ENCODE assay signal across 10 mouse cellular contexts in the genomic region with DNA sequence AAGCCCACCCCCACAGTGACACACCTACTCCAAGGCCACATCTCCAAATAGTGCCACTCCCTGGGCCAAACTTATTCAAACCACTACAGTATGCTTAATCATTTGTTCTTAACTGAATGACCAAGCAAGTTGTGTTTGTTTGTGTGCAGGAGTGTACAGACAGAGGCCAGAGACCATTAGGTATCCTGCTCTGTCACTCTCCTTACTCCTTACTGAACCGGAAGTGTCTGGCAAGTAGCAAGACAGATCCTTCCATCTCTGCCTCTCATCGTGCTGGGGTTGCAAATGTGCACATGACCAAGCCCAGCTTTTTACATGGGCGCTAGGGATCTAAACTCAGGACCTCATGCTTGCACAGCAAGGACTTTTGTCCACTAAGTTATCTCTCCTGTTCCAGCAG. TPM values are rescaled to one million over a fixed set of nuclear protein-coding genes. Genes with fewer than 3 reads are reported as not detected.
DNase-seq lines count a peak whose midpoint lies in the region; ATAC-seq and TF ChIP-seq lines count a peak whose summit lies in the region.
"Had no signal": no experiment of that assay in that cellular context is flagged by ENCODE, and none has a peak within 500 bp of the region (broad histone marks: within the 10 kb centered on the region; RNA-seq: fewer than 3 reads in every experiment).

No protein-coding gene starts in this region.

- no peak for DNase-seq in forebrain, postnatal 0 days
- DNase-seq in forebrain, embryonic 10.5 days (ENCODE audit: extremely low spot score, low spot score), result no peak
- DNase-seq in lung, postnatal 14 days, result no peak
- DNase-seq in cerebellum, postnatal 14 days, result peak; percentile 5 to 13
- DNase-seq in retina, postnatal 1 day, result no peak
- no peak for DNase-seq in gastrocnemius, postnatal 10 days

- H3K36me3 ChIP-seq in forebrain, postnatal 0 days (ENCODE audit: insufficient read depth), result no peaks in the 10 kb centered on the region
- no peaks in the 10 kb centered on the region for H3K36me3 ChIP-seq in forebrain, embryonic 10.5 days (replicated peaks)
- no peaks in the 10 kb centered on the region for H3K36me3 ChIP-seq in lung, embryonic 16.5 days (ENCODE audit: control insufficient read depth, insufficient read depth, low read length)
- no peaks in the 10 kb centered on the region for H3K36me3 ChIP-seq in neural tube, embryonic 15.5 days
- H3K36me3 ChIP-seq: forebrain, embryonic 12.5 days had no signal

- 0 out of 2 replicates have a peak overlapping the region, but pooled peaks have one; percentile 93 for H3K9ac ChIP-seq in forebrain, postnatal 0 days
- H3K9ac ChIP-seq in lung, embryonic 16.5 days (ENCODE audit: low read length), result no peak overlapping the region
- 0 out of 2 replicates have a peak overlapping the region, but pooled peaks have one; percentile 75 for H3K9ac ChIP-seq in neural tube, embryonic 15.5 days (replicated peaks)

- no peak for ATAC-seq in forebrain, postnatal 0 days
- no peak for ATAC-seq in lung, embryonic 16.5 days (ENCODE audit: low read depth)
- no peak for ATAC-seq in neural tube, embryonic 15.5 days (ENCODE audit: low FRiP score)

- no peak for TF ChIP-seq CTCF in forebrain, postnatal 0 days (IDR thresholded peaks at IDR 0.05; ENCODE audit: low read depth)

- 81% methylated on average over 3 of the region's 3 CpGs for WGBS in forebrain, postnatal 0 days
- 88% methylated on average over 3 of the region's 3 CpGs for WGBS in forebrain, embryonic 10.5 days
- WGBS in lung, embryonic 16.5 days, result 67% methylated on average over 3 of the region's 3 CpGs
- 80% methylated on average over 3 of the region's 3 CpGs for WGBS in neural tube, embryonic 15.5 days

- peaks cover 11% of the 10 kb centered on the region; the same call in 1 of the 2 replicates for H3K4me1 ChIP-seq in forebrain, postnatal 0 days (ENCODE audit: insufficient read depth)
- peaks cover 17% of the 10 kb centered on the region for H3K4me1 ChIP-seq in forebrain, embryonic 10.5 days
- peaks cover 4% of the 10 kb centered on the region for H3K4me1 ChIP-seq in lung, embryonic 16.5 days (replicated peaks; ENCODE audit: control insufficient read depth, insufficient read depth, low read length)
- peaks cover 18% of the 10 kb centered on the region for H3K4me1 ChIP-seq in neural tube, embryonic 15.5 days

- H3K27me3 ChIP-seq in forebrain, postnatal 0 days (ENCODE audit: insufficient read depth, low read length), result no peaks in the 10 kb centered on the region
- H3K27me3 ChIP-seq in forebrain, embryonic 10.5 days (ENCODE audit: poor library complexity, severe bottlenecking), result no peaks in the 10 kb centered on the region
- H3K27me3 ChIP-seq in lung, embryonic 16.5 days (ENCODE audit: control insufficient read depth, insufficient read depth, low read depth, low read length), result no peaks in the 10 kb centered on the region
- H3K27me3 ChIP-seq in neural tube, embryonic 15.5 days (replicated peaks), result 0 out of 2 replicates have a peak, but pooled peaks cover 2% of the 10 kb centered on the region
- H3K27me3 ChIP-seq: CH12.LX; forebrain, embryonic 12.5 days had no signal

- H3K27ac ChIP-seq in forebrain, postnatal 0 days (ENCODE audit: low read depth, low read length), result no peak overlapping the region; the same call in 1 of the 2 replicates
- no peak overlapping the region for H3K27ac ChIP-seq in forebrain, embryonic 10.5 days
- peak overlapping the region; percentile 66 for H3K27ac ChIP-seq in lung, embryonic 16.5 days (ENCODE audit: low read length)
- no peak overlapping the region for H3K27ac ChIP-seq in neural tube, embryonic 15.5 days (replicated peaks)

- no peak overlapping the region; the same call in 1 of the 2 replicates for H3K4me3 ChIP-seq in forebrain, postnatal 0 days (ENCODE audit: low read depth, low read length)
- H3K4me3 ChIP-seq in forebrain, embryonic 10.5 days, result no peak overlapping the region
- H3K4me3 ChIP-seq in lung, embryonic 16.5 days (ENCODE audit: low read length), result no peak overlapping the region
- no peak overlapping the region for H3K4me3 ChIP-seq in neural tube, embryonic 15.5 days (replicated peaks)

- no peaks in the 10 kb centered on the region for H3K9me3 ChIP-seq in forebrain, postnatal 0 days (ENCODE audit: low read length)
- H3K9me3 ChIP-seq in forebrain, embryonic 10.5 days, result no peaks in the 10 kb centered on the region
- H3K9me3 ChIP-seq in lung, embryonic 16.5 days (ENCODE audit: control insufficient read depth, low read length), result no peaks in the 10 kb centered on the region
- no peaks in the 10 kb centered on the region for H3K9me3 ChIP-seq in neural tube, embryonic 15.5 days (replicated peaks)
- H3K9me3 ChIP-seq: forebrain, embryonic 12.5 days had no signal

- no peak overlapping the region for H3K4me2 ChIP-seq in forebrain, postnatal 0 days (ENCODE audit: low read depth)
- peak overlapping the region; percentile 85 for H3K4me2 ChIP-seq in lung, embryonic 16.5 days (ENCODE audit: low read depth, low read length)
- no peak overlapping the region for H3K4me2 ChIP-seq in neural tube, embryonic 15.5 days

RNA-seq across cellular contexts. Expression of a gene that starts 1.1 kb away (rescaled TPM):
- total RNA-seq in forebrain, postnatal 0 days (2014; rRNA removed), result 21.3 and 28.1 TPM in 2 replicates
- 31.4 and 34.9 TPM in 2 replicates for polyA plus RNA-seq in forebrain, postnatal 0 days (2015; fragmentation: Nextera tagmentation; extraction: Ambion mirVana)
- 18.1 and 20.4 TPM in 2 replicates for polyA plus RNA-seq in forebrain, embryonic 10.5 days (2016; fragmentation: Nextera tagmentation; extraction: Ambion mirVana)
- 52.4 and 53.0 TPM in 2 replicates for polyA plus RNA-seq in lung, embryonic 16.5 days (2015; fragmentation: Nextera tagmentation; extraction: Ambion mirVana)
- 35.8 and 41.5 TPM in 2 replicates for polyA plus RNA-seq in neural tube, embryonic 15.5 days (2015; fragmentation: Nextera tagmentation; extraction: Ambion mirVana)
- total RNA-seq in gastrocnemius, postnatal 10 days (2021), result 10 to 100 TPM; 23.6 to 26.4 TPM

Comparison
In these comparisons a context has a peak if more than half of its experiments do, and no peak if none do; other contexts are left out.
1. DNase-seq: peak in cerebellum, postnatal 14 days (2 of 2); none in forebrain, postnatal 0 days (single experiment), forebrain, embryonic 10.5 days (single experiment), lung, postnatal 14 days (single experiment), retina, postnatal 1 day (single experiment) and gastrocnemius, postnatal 10 days (single experiment).